Mouse (Mus musculus): ENCODE results near the gene Slc12a8. TPM values are rescaled to one million over a fixed set of nuclear protein-coding genes. Genes with fewer than 3 reads are reported as not detected.

The Slc12a8 gene
- total and polyA plus RNA-seq, 3 experiments, result 0.49 TPM; not detected in 2

- ATAC-seq (ENCODE audit: extremely low read depth, insufficient number of reproducible peaks, low FRiP score, poor library complexity, severe bottlenecking), result no peak
- H3K4me1 ChIP-seq (ENCODE audit: insufficient read depth, low read depth, low read length), result no peaks in the 10 kb centered on the region
- peaks cover 42% of the 10 kb centered on the region for H3K27me3 ChIP-seq (ENCODE audit: insufficient read depth, low read length)
- no peak overlapping the region for H3K4me3 ChIP-seq (ENCODE audit: low read depth, low read length)
- no peaks in the 10 kb centered on the region for H3K9me3 ChIP-seq (replicated peaks)
- DNase-seq (ENCODE audit: low spot score), result no peak
- TF ChIP-seq CTCF (IDR thresholded peaks at IDR 0.05; ENCODE audit: low read depth, low read length), result no peak
- TF ChIP-seq TAL1 (conservative IDR thresholded peaks at IDR 0.05; ENCODE audit: low read depth, low read length), result no peak
- no peak for TF ChIP-seq GATA1 (IDR thresholded peaks at IDR 0.05; ENCODE audit: borderline replicate concordance, low read length)
- no peak for TF ChIP-seq GATA2 (IDR thresholded peaks at IDR 0.05; ENCODE audit: borderline replicate concordance, low read depth, low read length)
- no peak for TF ChIP-seq POLR2AphosphoS5 (IDR thresholded peaks at IDR 0.05; ENCODE audit: insufficient replicate concordance, low read depth, low read length)
- no peaks in the 10 kb centered on the region for H3K36me3 ChIP-seq (replicated peaks)
These were observed 66.8 kb downstream of the Slc12a8 start for GRCm38 (mm10) chr16:33583881-33584454.

- H3K27me3 ChIP-seq (ENCODE audit: insufficient read depth, low read length), result peaks cover 41% of the 10 kb centered on the region
- H3K36me3 ChIP-seq (replicated peaks), result no peaks in the 10 kb centered on the region
- TF ChIP-seq CTCF (IDR thresholded peaks at IDR 0.05; ENCODE audit: low read depth, low read length), result no peak
- TF ChIP-seq TAL1 (conservative IDR thresholded peaks at IDR 0.05; ENCODE audit: low read depth, low read length), result no peak
- no peak for TF ChIP-seq GATA2 (IDR thresholded peaks at IDR 0.05; ENCODE audit: borderline replicate concordance, low read depth, low read length)
- no peak for TF ChIP-seq GATA1 (IDR thresholded peaks at IDR 0.05; ENCODE audit: borderline replicate concordance, low read length)
- no peak for TF ChIP-seq POLR2AphosphoS5 (IDR thresholded peaks at IDR 0.05; ENCODE audit: insufficient replicate concordance, low read depth, low read length)
- H3K4me1 ChIP-seq (ENCODE audit: insufficient read depth, low read depth, low read length), result no peaks in the 10 kb centered on the region
- ATAC-seq (ENCODE audit: extremely low read depth, insufficient number of reproducible peaks, low FRiP score, poor library complexity, severe bottlenecking) (no peak), DNase-seq (ENCODE audit: low spot score) (no peak)
- H3K4me3 ChIP-seq (ENCODE audit: low read depth, low read length), result no peak overlapping the region
- no peaks in the 10 kb centered on the region for H3K9me3 ChIP-seq (replicated peaks)
These were observed 67.4 kb downstream of the Slc12a8 start for GRCm38 (mm10) chr16:33584455-33585082.

- ATAC-seq (ENCODE audit: extremely low read depth, insufficient number of reproducible peaks, low FRiP score, poor library complexity, severe bottlenecking) (no peak), DNase-seq (ENCODE audit: low spot score) (no peak)
- no peaks in the 10 kb centered on the region for H3K9me3 ChIP-seq (replicated peaks)
- no peaks in the 10 kb centered on the region for H3K36me3 ChIP-seq (replicated peaks)
- no peak overlapping the region for H3K4me3 ChIP-seq (ENCODE audit: low read depth, low read length)
- no peaks in the 10 kb centered on the region for H3K4me1 ChIP-seq (ENCODE audit: insufficient read depth, low read depth, low read length)
- no peak for TF ChIP-seq CTCF (IDR thresholded peaks at IDR 0.05; ENCODE audit: low read depth, low read length)
- no peak for TF ChIP-seq GATA2 (IDR thresholded peaks at IDR 0.05; ENCODE audit: borderline replicate concordance, low read depth, low read length)
- no peak for TF ChIP-seq TAL1 (conservative IDR thresholded peaks at IDR 0.05; ENCODE audit: low read depth, low read length)
- TF ChIP-seq POLR2AphosphoS5 (IDR thresholded peaks at IDR 0.05; ENCODE audit: insufficient replicate concordance, low read depth, low read length), result no peak
- TF ChIP-seq GATA1 (IDR thresholded peaks at IDR 0.05; ENCODE audit: borderline replicate concordance, low read length), result no peak
- H3K27me3 ChIP-seq (ENCODE audit: insufficient read depth, low read length), result peaks cover 41% of the 10 kb centered on the region
These were observed 67.9 kb downstream of the Slc12a8 start for GRCm38 (mm10) chr16:33585083-33585460.

GRCm38 (mm10) chr16:33587283-33588127 is 70.4 kb downstream of the Slc12a8 start:
- ATAC-seq (ENCODE audit: extremely low read depth, insufficient number of reproducible peaks, low FRiP score, poor library complexity, severe bottlenecking) (no peak), DNase-seq (ENCODE audit: low spot score) (no peak)
- no peak for TF ChIP-seq GATA2 (IDR thresholded peaks at IDR 0.05; ENCODE audit: borderline replicate concordance, low read depth, low read length)
- no peak for TF ChIP-seq TAL1 (conservative IDR thresholded peaks at IDR 0.05; ENCODE audit: low read depth, low read length)
- TF ChIP-seq CTCF (IDR thresholded peaks at IDR 0.05; ENCODE audit: low read depth, low read length), result no peak
- TF ChIP-seq GATA1 (IDR thresholded peaks at IDR 0.05; ENCODE audit: borderline replicate concordance, low read length), result no peak
- TF ChIP-seq POLR2AphosphoS5 (IDR thresholded peaks at IDR 0.05; ENCODE audit: insufficient replicate concordance, low read depth, low read length), result no peak
- no peaks in the 10 kb centered on the region for H3K4me1 ChIP-seq (ENCODE audit: insufficient read depth, low read depth, low read length)
- no peak overlapping the region for H3K4me3 ChIP-seq (ENCODE audit: low read depth, low read length)
- peaks cover 40% of the 10 kb centered on the region for H3K27me3 ChIP-seq (ENCODE audit: insufficient read depth, low read length)
- H3K9me3 ChIP-seq (replicated peaks), result no peaks in the 10 kb centered on the region
- no peaks in the 10 kb centered on the region for H3K36me3 ChIP-seq (replicated peaks)

GRCm38 (mm10) chr16:33588845-33589244 is 71.7 kb downstream of the Slc12a8 start:
- Histone ChIP-seq H3K36me3 (replicated peaks) (no peaks in the 10 kb centered on the region), H3K4me3 (ENCODE audit: low read depth, low read length) (no peak overlapping the region), H3K27me3 (ENCODE audit: insufficient read depth, low read length) (peaks cover 44% of the 10 kb centered on the region), H3K9me3 (replicated peaks) (no peaks in the 10 kb centered on the region), H3K4me1 (ENCODE audit: insufficient read depth, low read depth, low read length) (no peaks in the 10 kb centered on the region)
- DNase-seq (ENCODE audit: low spot score) (no peak), ATAC-seq (ENCODE audit: extremely low read depth, insufficient number of reproducible peaks, low FRiP score, poor library complexity, severe bottlenecking) (no peak)
- no peak for TF ChIP-seq CTCF (IDR thresholded peaks at IDR 0.05; ENCODE audit: low read depth, low read length)
- no peak for TF ChIP-seq POLR2AphosphoS5 (IDR thresholded peaks at IDR 0.05; ENCODE audit: insufficient replicate concordance, low read depth, low read length)
- TF ChIP-seq GATA2 (IDR thresholded peaks at IDR 0.05; ENCODE audit: borderline replicate concordance, low read depth, low read length), result no peak
- TF ChIP-seq GATA1 (IDR thresholded peaks at IDR 0.05; ENCODE audit: borderline replicate concordance, low read length), result no peak
- TF ChIP-seq TAL1 (conservative IDR thresholded peaks at IDR 0.05; ENCODE audit: low read depth, low read length), result no peak

- Histone ChIP-seq H3K9me3 (replicated peaks) (no peaks in the 10 kb centered on the region), H3K4me1 (ENCODE audit: insufficient read depth, low read depth, low read length) (no peaks in the 10 kb centered on the region), H3K27me3 (ENCODE audit: insufficient read depth, low read length) (peaks cover 35% of the 10 kb centered on the region), H3K36me3 (replicated peaks) (no peaks in the 10 kb centered on the region), H3K4me3 (ENCODE audit: low read depth, low read length) (no peak overlapping the region)
- no peak for DNase-seq (ENCODE audit: low spot score)
- TF ChIP-seq CTCF (IDR thresholded peaks at IDR 0.05; ENCODE audit: low read depth, low read length) (no peak), POLR2AphosphoS5 (IDR thresholded peaks at IDR 0.05; ENCODE audit: insufficient replicate concordance, low read depth, low read length) (no peak), GATA1 (IDR thresholded peaks at IDR 0.05; ENCODE audit: borderline replicate concordance, low read length) (no peak), GATA2 (IDR thresholded peaks at IDR 0.05; ENCODE audit: borderline replicate concordance, low read depth, low read length) (no peak), TAL1 (conservative IDR thresholded peaks at IDR 0.05; ENCODE audit: low read depth, low read length) (no peak)
- no peak for ATAC-seq (ENCODE audit: extremely low read depth, insufficient number of reproducible peaks, low FRiP score, poor library complexity, severe bottlenecking)
These were observed 73.3 kb downstream of the Slc12a8 start for GRCm38 (mm10) chr16:33590438-33590837.
